Mouse (Mus musculus): ENCODE data around the gene Lrrc3. TPM values are rescaled to one million over a fixed set of nuclear protein-coding genes. Genes with fewer than 3 reads are reported as not detected.

Lrrc3 gene
- polyA plus RNA-seq, 1 experiment: 5.3 TPM

GRCm38 (mm10) chr10:77916636-77917335, 14.4 kb upstream of the Lrrc3 start:
- Histone ChIP-seq H3K4me1 (ENCODE audit: control insufficient read depth, insufficient read depth, insufficient read length, low read length) (no peaks in the 10 kb centered on the region), H3K4me3 (ENCODE audit: low read depth, low read length) (no peak overlapping the region), H3K36me3 (ENCODE audit: control insufficient read depth, insufficient read depth, low read length) (no peaks in the 10 kb centered on the region), H3K27me3 (ENCODE audit: control insufficient read depth, insufficient read depth, low read length) (no peaks in the 10 kb centered on the region), H3K27ac (ENCODE audit: insufficient read depth, low read depth, low read length) (no peak overlapping the region)
- no peak for TF ChIP-seq POLR2A (IDR thresholded peaks at IDR 0.05; ENCODE audit: low read depth, low read length)
- TF ChIP-seq CTCF (IDR thresholded peaks at IDR 0.05; ENCODE audit: extremely low read depth, insufficient read length, insufficient replicate concordance, low read depth, low read length): peak; percentile 85; the same call in 1 of the 2 replicates
- 65% methylated on average over 8 of the region's 8 CpGs for WGBS

- Histone ChIP-seq H3K4me3 (ENCODE audit: low read depth, low read length) (no peak overlapping the region), H3K27ac (ENCODE audit: insufficient read depth, low read depth, low read length) (no peak overlapping the region), H3K36me3 (ENCODE audit: control insufficient read depth, insufficient read depth, low read length) (no peaks in the 10 kb centered on the region), H3K27me3 (ENCODE audit: control insufficient read depth, insufficient read depth, low read length) (no peaks in the 10 kb centered on the region), H3K4me1 (ENCODE audit: control insufficient read depth, insufficient read depth, insufficient read length, low read length) (no peaks in the 10 kb centered on the region)
- WGBS: 71% methylated on average over 4 of the region's 4 CpGs
- TF ChIP-seq POLR2A (IDR thresholded peaks at IDR 0.05; ENCODE audit: low read depth, low read length): no peak
- TF ChIP-seq CTCF (IDR thresholded peaks at IDR 0.05; ENCODE audit: extremely low read depth, insufficient read length, insufficient replicate concordance, low read depth, low read length): no peak
Measured at GRCm38 (mm10) chr10:77913292-77913691, 11.0 kb upstream of the Lrrc3 start.

DNA sequence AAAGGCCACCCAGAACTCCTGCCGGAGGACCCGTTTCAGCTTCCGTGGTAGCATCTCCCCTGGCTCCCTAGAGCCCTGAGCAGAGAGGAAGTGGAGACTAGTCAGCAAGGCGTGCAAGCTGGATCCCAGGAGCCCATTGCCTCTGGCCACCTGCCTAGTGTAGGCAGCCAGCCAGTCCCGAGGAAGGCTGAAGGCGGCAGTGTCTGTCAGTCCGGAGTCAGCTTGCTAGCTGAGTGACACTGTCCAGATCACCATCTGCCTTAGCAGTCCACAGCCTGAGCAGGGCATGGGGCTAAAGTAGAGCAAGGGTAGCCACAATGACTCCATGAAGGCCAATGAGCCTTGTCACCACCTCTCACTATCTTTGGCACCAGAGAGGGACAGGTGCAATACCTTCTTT, 10.3 kb upstream of the Lrrc3 start:
- H3K4me1 ChIP-seq (ENCODE audit: control insufficient read depth, insufficient read depth, insufficient read length, low read length): no peaks in the 10 kb centered on the region
- no peaks in the 10 kb centered on the region for H3K27me3 ChIP-seq (ENCODE audit: control insufficient read depth, insufficient read depth, low read length)
- no peaks in the 10 kb centered on the region for H3K36me3 ChIP-seq (ENCODE audit: control insufficient read depth, insufficient read depth, low read length)
- H3K4me3 ChIP-seq (ENCODE audit: low read depth, low read length): no peak overlapping the region
- TF ChIP-seq CTCF (IDR thresholded peaks at IDR 0.05; ENCODE audit: extremely low read depth, insufficient read length, insufficient replicate concordance, low read depth, low read length) (no peak), POLR2A (IDR thresholded peaks at IDR 0.05; ENCODE audit: low read depth, low read length) (no peak)
- 47% methylated on average over 7 of the region's 7 CpGs for WGBS
- H3K27ac ChIP-seq (ENCODE audit: insufficient read depth, low read depth, low read length): no peak overlapping the region

DNA sequence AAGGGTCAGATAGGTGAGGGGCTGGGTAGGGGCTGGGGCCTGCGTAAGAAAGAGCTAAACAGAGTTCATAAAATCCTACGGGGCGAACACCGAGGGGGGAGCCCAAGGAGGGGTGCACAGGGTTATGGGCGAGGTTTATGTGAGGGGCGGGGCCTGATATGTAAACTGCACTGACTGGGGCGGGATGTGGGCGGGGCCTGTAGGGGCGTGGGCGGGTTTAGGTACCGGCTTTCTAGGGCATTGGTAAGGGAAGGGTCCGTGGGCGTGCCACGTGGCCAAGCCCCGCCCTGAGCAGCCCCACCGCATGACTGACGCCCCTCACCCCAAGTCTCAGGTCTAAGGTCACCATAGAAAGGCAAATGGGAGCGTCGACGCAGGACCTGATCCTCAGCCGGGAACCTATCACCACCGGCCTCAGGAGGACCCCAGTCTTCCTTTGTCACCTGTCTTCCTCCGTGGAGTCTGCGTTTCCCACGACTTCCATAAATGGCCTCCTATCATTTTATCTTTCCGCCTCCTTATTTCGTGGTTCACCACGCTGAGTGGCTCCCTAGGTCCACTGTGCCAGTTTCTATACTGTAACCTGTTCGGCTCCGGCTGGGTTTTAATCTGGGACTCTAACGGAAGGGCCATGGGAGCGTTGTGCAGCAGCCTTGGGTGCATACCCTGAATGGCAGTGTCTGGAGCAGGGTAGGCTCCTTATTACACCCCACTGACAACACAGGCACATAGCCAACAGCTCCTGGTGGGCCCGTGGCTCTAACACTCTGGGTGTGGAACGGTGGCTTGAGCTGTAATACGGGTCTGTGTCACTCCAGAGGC, 769 bp upstream of the Lrrc3 start:
- TF ChIP-seq CTCF (IDR thresholded peaks at IDR 0.05; ENCODE audit: extremely low read depth, insufficient read length, insufficient replicate concordance, low read depth, low read length) (no peak), POLR2A (IDR thresholded peaks at IDR 0.05; ENCODE audit: low read depth, low read length) (no peak)
- WGBS: 4% methylated on average over 35 of the region's 35 CpGs
- H3K4me3 ChIP-seq (ENCODE audit: low read depth, low read length): peak overlapping the region; percentile 64

DNA sequence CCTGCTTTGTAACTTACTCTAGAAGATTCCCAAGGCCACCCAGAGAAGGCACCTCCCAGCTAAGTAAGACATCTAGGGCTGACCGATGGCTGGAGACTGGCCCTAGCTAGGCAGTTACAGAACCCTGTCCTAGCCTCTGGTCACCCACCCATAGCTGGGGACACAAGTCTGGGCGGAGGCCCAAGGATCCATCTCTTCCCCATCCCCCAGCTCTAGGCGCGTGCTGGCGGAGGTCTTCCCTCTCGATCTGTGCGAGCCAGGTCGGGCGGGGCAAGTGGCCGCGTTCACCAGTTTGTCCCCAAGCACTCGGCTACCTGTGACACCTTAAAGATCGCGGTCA, 495 bp downstream of the Lrrc3 start:
- H3K4me1 ChIP-seq (ENCODE audit: control insufficient read depth, insufficient read depth, insufficient read length, low read length): peaks cover 15% of the 10 kb centered on the region
- 2% methylated on average over 14 of the region's 14 CpGs for WGBS
- TF ChIP-seq POLR2A (IDR thresholded peaks at IDR 0.05; ENCODE audit: low read depth, low read length): no peak
- no peak for TF ChIP-seq CTCF (IDR thresholded peaks at IDR 0.05; ENCODE audit: extremely low read depth, insufficient read length, insufficient replicate concordance, low read depth, low read length)

More for the DNA sequence above, 769 bp upstream of the Lrrc3 start:
- Histone ChIP-seq H3K4me1 (ENCODE audit: control insufficient read depth, insufficient read depth, insufficient read length, low read length) (peaks cover 15% of the 10 kb centered on the region), H3K36me3 (ENCODE audit: control insufficient read depth, insufficient read depth, low read length) (no peaks in the 10 kb centered on the region), H3K27ac (ENCODE audit: insufficient read depth, low read depth, low read length) (no peak overlapping the region), H3K27me3 (ENCODE audit: control insufficient read depth, insufficient read depth, low read length) (peaks cover 14% of the 10 kb centered on the region)

DNA sequence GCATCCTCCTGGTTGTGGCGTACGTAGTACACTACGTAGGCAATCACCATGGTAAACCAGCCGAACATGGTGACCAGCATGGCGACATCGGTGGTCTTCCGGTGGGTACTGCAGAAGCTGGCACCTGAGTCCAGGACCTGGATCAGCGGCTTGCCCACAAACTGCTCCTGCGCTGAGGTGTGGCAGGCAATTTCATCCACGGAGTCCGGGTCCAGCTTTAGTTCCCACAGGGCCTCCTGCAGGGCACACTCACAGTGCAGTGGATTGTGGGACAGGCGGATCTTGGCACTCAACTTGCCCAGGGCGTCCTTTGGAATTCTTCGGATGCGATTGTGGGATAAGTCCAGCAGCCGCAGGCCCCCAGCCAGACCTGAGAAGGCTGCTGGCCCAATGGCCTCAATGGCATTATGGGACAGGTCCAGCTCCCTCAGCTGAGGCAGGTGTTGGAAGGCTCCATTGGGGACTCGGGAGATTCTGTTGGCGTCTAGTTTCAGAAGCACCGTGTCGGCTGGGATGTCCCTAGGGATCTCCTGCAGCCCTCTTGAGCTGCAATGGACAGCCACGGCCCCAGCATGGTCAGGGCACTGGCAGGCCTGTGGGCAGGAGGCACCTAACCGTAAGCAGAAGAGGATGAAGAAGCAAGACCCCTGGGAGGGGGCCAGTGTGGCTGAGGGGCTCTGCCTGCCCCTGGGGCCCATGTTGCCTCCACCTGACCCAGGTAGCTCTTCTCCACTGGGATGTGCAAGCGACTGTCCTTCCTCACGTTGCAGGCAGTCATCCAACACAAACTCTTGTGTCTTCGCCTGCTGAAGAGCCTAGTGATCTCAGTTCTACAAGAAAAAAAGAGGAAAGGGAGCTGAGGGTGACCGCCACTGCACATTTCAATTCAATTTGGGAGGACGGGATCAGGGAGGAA, 1.2 kb downstream of the Lrrc3 start:
- Histone ChIP-seq H3K27ac (ENCODE audit: insufficient read depth, low read depth, low read length) (no peak overlapping the region), H3K4me3 (ENCODE audit: low read depth, low read length) (peak overlapping the region; percentile 7; the same call in 1 of the 2 replicates)
- 82% methylated on average over 27 of the region's 27 CpGs for WGBS

More for the DNA sequence above, 495 bp downstream of the Lrrc3 start:
- Histone ChIP-seq H3K27me3 (ENCODE audit: control insufficient read depth, insufficient read depth, low read length) (peaks cover 14% of the 10 kb centered on the region), H3K36me3 (ENCODE audit: control insufficient read depth, insufficient read depth, low read length) (no peaks in the 10 kb centered on the region), H3K4me3 (ENCODE audit: low read depth, low read length) (peak overlapping the region; percentile 64), H3K27ac (ENCODE audit: insufficient read depth, low read depth, low read length) (no peak overlapping the region)

More for the DNA sequence above, 1.2 kb downstream of the Lrrc3 start:
- Histone ChIP-seq H3K36me3 (ENCODE audit: control insufficient read depth, insufficient read depth, low read length) (no peaks in the 10 kb centered on the region), H3K27me3 (ENCODE audit: control insufficient read depth, insufficient read depth, low read length) (peaks cover 14% of the 10 kb centered on the region), H3K4me1 (ENCODE audit: control insufficient read depth, insufficient read depth, insufficient read length, low read length) (peaks cover 15% of the 10 kb centered on the region)
- no peak for TF ChIP-seq CTCF (IDR thresholded peaks at IDR 0.05; ENCODE audit: extremely low read depth, insufficient read length, insufficient replicate concordance, low read depth, low read length)
- no peak for TF ChIP-seq POLR2A (IDR thresholded peaks at IDR 0.05; ENCODE audit: low read depth, low read length)
